Mouse (Mus musculus) v-Abl transformed pro-B cells (cell line): ENCODE data around the gene Slc20a1.

Source experiments
- in situ Hi-C, 2 experiments: fragments of 400-800 bp; cut with MboI; formaldehyde crosslinking; loops; one replicate each; pipeline ENCODE4 v1.15.1; 2025; ENCODE audit not compliant: unreplicated experiment in 2 of 2

The Slc20a1 gene

GRCm38 (mm10) chr2:129246924-129247323, 48.4 kb downstream of the Slc20a1 start:
- in situ Hi-C loops: no loop called here

GRCm38 (mm10) chr2:129247707-129248121, 49.1 kb downstream of the Slc20a1 start:
- in situ Hi-C loops: no loop called here

GRCm38 (mm10) chr2:129249321-129249720, 50.8 kb downstream of the Slc20a1 start:
- in situ Hi-C loops: no loop called here

DNA sequence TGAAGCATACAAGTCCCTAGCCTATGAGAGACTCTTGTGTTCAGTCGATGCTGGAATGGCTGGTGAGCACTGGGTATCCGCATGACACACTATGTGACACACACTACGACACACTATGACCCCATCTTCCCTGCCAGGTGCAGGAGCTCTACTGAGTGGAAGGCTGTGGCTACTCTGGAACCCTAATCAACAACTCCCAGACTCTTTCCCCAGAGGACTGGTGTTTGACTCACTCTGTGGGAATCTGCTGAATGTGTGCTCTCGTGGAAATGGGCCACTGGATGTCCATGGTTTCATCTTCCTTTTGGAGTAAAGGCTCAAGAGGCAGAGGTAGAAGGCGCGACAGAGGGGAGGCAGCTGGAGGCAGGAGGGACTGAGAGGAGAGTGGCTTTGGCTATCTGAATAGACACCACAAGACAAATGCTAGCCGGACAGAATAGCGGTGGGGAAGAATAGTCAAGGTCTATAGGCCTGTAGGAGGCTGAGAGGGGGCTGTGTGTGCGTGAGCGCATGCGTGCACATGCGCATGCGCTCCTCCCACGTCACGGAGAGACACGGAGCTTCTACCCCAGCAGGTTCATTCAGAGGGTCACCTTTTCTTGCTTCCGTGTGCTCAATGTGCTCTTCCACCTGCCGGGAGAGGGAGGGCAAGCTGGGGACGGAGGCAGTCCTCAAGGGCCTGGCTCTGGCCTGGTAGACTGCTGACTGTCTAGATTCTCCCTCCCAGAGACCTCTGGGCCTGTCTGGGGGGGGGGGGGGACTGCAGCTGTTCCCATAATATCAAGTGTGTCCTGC, 54.5 kb downstream of the Slc20a1 start:
- in situ Hi-C loops: no loop called here

- in situ Hi-C loops: no loop called here
Observed at GRCm38 (mm10) chr2:129253631-129253970, 55.0 kb downstream of the Slc20a1 start.

DNA sequence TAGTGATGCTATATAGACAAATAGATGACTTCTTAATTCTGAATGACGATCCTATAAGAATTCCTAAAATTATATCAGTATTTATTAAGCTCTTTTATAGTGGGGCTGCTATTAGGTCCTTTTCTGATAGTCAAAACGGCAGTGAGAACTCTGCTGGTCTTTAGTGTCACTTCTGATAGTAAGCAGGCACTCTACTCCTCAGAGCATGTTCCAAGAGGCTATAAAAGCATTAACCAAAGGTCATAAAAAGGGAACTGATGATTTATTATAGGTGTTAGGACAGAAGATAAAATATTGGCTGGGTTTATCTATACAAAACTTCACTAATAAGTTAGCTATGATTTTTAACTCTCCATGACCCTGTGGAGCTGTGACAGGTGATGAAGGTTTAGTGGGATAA, 55.5 kb downstream of the Slc20a1 start:
- in situ Hi-C loops: no loop called here

- in situ Hi-C loops: loop anchor here (5.0 kb wide), 5 partner anchors 79 to 559 kb away; partner anchors contain the start of genes Mertk (in 1 of the 2) and Ttl (in 1 of the 2)
Observed at GRCm38 (mm10) chr2:129256006-129256405, 57.4 kb downstream of the Slc20a1 start.

DNA sequence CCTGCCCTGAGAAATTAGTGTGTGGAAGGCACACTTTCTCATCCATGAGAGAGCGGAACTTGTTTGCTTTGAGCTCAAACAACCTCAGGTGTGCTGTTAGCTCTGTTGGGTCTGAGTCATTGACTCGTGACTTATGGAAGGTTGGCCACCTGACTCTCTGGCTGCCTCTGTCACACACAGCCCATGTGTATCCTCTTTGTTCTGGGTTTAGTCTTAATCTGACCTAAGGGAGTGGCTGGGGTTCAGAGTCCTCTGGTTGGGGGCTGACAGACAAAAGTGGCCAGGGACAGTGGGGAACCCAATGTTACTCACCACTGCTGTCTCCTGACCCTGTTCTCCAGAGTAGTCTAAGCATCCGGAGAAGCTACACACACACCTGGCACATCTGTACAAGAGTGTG, 59.5 kb downstream of the Slc20a1 start:
- in situ Hi-C loops: loop anchor here (5.0 kb wide), 5 partner anchors 81 to 561 kb away; partner anchors contain the start of genes Mertk (in 1 of the 2) and Ttl (in 1 of the 2)

DNA sequence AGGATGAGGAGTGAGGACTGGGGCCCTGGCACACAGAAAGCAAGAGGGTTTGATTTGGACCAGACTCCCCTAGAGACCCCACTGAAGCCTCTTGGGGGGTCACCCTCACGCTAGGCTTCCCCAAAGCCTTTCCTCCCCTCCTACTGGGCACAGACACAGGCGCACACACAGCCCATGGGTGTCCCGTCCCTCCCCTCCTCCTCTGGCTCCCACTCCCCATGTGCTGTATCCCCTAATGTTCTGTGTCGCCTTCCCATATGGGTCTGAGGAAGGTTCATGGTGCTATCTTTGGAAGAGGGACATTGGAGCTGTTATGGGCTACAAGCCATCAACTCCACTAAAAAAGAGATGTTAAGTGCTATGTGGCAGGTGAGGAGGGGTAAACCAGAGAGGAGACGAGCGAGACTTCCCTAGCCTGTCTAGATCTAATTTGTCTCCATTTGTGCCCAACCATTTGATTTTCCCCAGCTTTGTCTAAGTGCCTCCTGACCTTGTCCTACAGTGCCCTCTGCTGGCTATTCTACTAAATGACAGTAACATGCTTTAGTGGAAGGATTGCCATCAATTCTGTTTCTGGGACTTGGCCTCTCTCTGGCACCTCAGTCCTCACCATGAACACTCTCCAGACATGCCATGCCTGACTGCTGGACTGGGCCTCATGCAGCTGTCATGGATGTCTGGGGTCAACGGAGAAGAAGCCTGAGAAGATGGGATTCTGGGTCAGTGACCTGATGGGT, 60.1 kb downstream of the Slc20a1 start:
- in situ Hi-C loops: loop anchor here (5.0 kb wide), 5 partner anchors 81 to 561 kb away; partner anchors contain the start of genes Mertk (in 1 of the 2) and Ttl (in 1 of the 2)

GRCm38 (mm10) chr2:129260646-129261045, 62.1 kb downstream of the Slc20a1 start:
- in situ Hi-C loops: no loop called here
